Mouse (Mus musculus) midbrain, embryonic 10.5 days (tissue): Measurements from ENCODE around the gene Kdm5b. TPM values are rescaled to one million over a fixed set of nuclear protein-coding genes. Genes with fewer than 3 reads are reported as not detected.

ENCODE experiments used
- DNase-seq: peaks from one replicate; pipeline ENCODE4 v3.0.0-alpha.2; 2017; ENCODE audit warnings: low spot score
- H3K27ac ChIP-seq: fragments of 300-500 bp; sonication (generic); replicated peaks from 2 replicates; pipeline ENCODE4 v1.5.1; 2016; ENCODE audit warnings: mild to moderate bottlenecking
- H3K27me3 ChIP-seq: fragments of 300-500 bp; sonication (generic); 2 replicates; pipeline ENCODE4 v1.6.1; 2016; ENCODE audit warnings: low read depth, mild to moderate bottlenecking; ENCODE audit not compliant: poor library complexity, severe bottlenecking
- H3K36me3 ChIP-seq: fragments of 300-500 bp; sonication (generic); 2 replicates; pipeline ENCODE4 v1.6.1; 2016; ENCODE audit warnings: mild to moderate bottlenecking, moderate library complexity
- H3K4me1 ChIP-seq: fragments of 300-500 bp; sonication (generic); 2 replicates; pipeline ENCODE4 v1.6.1; 2016
- H3K4me3 ChIP-seq: fragments of 300-500 bp; sonication (generic); 2 replicates; pipeline ENCODE4 v1.5.1; 2016; ENCODE audit warnings: mild to moderate bottlenecking, moderate library complexity
- H3K9me3 ChIP-seq: fragments of 300-500 bp; sonication (generic); replicated peaks from 2 replicates; pipeline ENCODE4 v1.6.1; 2016; ENCODE audit warnings: mild to moderate bottlenecking
- WGBS: fragments of 180-500 bp; shearing (Covaris S2); methylation state at CpG from one replicate; pipeline ENCODE4 v1.1.7; 2016; 5-methylcytosine and 5-hydroxymethylcytosine counted together
- polyA plus RNA-seq: library from polyadenylated mRNA; unstranded; fragments of >200 nt; fragmentation: Nextera tagmentation; extraction: Ambion mirVana; gene quantifications from 2 replicates; pipeline ENCODE4 v1.2.1, GENCODE M21; 2016

Kdm5b gene
- polyA plus RNA-seq, 1 experiment from 2014 or later = 60.9 TPM

GRCm38 (mm10) chr1:134645408-134646200 is 85.6 kb downstream of the Kdm5b start:
- H3K36me3 ChIP-seq = no peaks in the 10 kb centered on the region
- no peak overlapping the region for H3K27ac ChIP-seq
- H3K27me3 ChIP-seq = peaks cover 91% of the 10 kb centered on the region
- peaks cover 45% of the 10 kb centered on the region for H3K4me1 ChIP-seq
- peak overlapping the region; percentile 62 for H3K4me3 ChIP-seq
- 18% methylated on average over 16 of the region's 16 CpGs for WGBS
- H3K9me3 ChIP-seq = no peaks in the 10 kb centered on the region
- no peak for DNase-seq

- DNase-seq = peak; percentile 73
- Histone ChIP-seq H3K4me1 (peaks cover 50% of the 10 kb centered on the region), H3K27ac (peak within 1 kb of the TSS; percentile 33; the same call in 1 of the 2 replicates), H3K27me3 (peaks cover 98% of the 10 kb centered on the region), H3K9me3 (no peaks in the 10 kb centered on the region), H3K4me3 (peak within 1 kb of the TSS; percentile 62), H3K36me3 (no peaks in the 10 kb centered on the region)
- under 1% methylated on average over 63 of the region's 63 CpGs for WGBS
These were observed 86.4 kb downstream of the Kdm5b start, which contains the start of gene Syt2 for GRCm38 (mm10) chr1:134646261-134646962. Syt2 (plus strand) TSS chr1:134646677.

GRCm38 (mm10) chr1:134646963-134647282 is 87.0 kb downstream of the Kdm5b start:
- Histone ChIP-seq H3K9me3 (no peaks in the 10 kb centered on the region), H3K27ac (peak overlapping the region; percentile 33; the same call in 1 of the 2 replicates), H3K27me3 (peaks cover 98% of the 10 kb centered on the region), H3K36me3 (no peaks in the 10 kb centered on the region), H3K4me1 (peaks cover 53% of the 10 kb centered on the region), H3K4me3 (peak overlapping the region; percentile 62)
- WGBS = under 1% methylated on average over 28 of the region's 28 CpGs
- no peak for DNase-seq

- no peak for DNase-seq
- Histone ChIP-seq H3K4me1 (peaks cover 52% of the 10 kb centered on the region), H3K27me3 (peaks cover 98% of the 10 kb centered on the region), H3K4me3 (peak overlapping the region; percentile 62; the same call in 1 of the 2 replicates), H3K27ac (no peak overlapping the region), H3K36me3 (no peaks in the 10 kb centered on the region), H3K9me3 (no peaks in the 10 kb centered on the region)
- WGBS = 21% methylated on average over 7 of the region's 7 CpGs
These were observed 87.6 kb downstream of the Kdm5b start for GRCm38 (mm10) chr1:134647591-134647990.

GRCm38 (mm10) chr1:134650816-134651215 is 90.8 kb downstream of the Kdm5b start:
- Histone ChIP-seq H3K36me3 (no peaks in the 10 kb centered on the region), H3K27ac (no peak overlapping the region), H3K27me3 (peaks cover 82% of the 10 kb centered on the region), H3K4me1 (peaks cover 57% of the 10 kb centered on the region), H3K4me3 (no peak overlapping the region), H3K9me3 (no peaks in the 10 kb centered on the region)
- no peak for DNase-seq
- WGBS = 86% methylated on average over 5 of the region's 5 CpGs

- H3K27ac ChIP-seq = no peak overlapping the region
- H3K9me3 ChIP-seq = no peaks in the 10 kb centered on the region
- peaks cover 82% of the 10 kb centered on the region for H3K27me3 ChIP-seq
- no peaks in the 10 kb centered on the region for H3K36me3 ChIP-seq
- 61% methylated on average over 13 of the region's 13 CpGs for WGBS
- no peak overlapping the region for H3K4me3 ChIP-seq
- no peak for DNase-seq
- H3K4me1 ChIP-seq = peaks cover 54% of the 10 kb centered on the region
These were observed 91.4 kb downstream of the Kdm5b start for GRCm38 (mm10) chr1:134651268-134651850.

GRCm38 (mm10) chr1:134651851-134652398 is 92.0 kb downstream of the Kdm5b start:
- Histone ChIP-seq H3K9me3 (no peaks in the 10 kb centered on the region), H3K4me1 (peaks cover 48% of the 10 kb centered on the region), H3K27me3 (peaks cover 82% of the 10 kb centered on the region), H3K36me3 (no peaks in the 10 kb centered on the region), H3K27ac (no peak overlapping the region), H3K4me3 (no peak overlapping the region)
- DNase-seq = no peak
- 43% methylated on average over 4 of the region's 4 CpGs for WGBS

GRCm38 (mm10) chr1:134653603-134654257 is 93.8 kb downstream of the Kdm5b start:
- Histone ChIP-seq H3K9me3 (no peaks in the 10 kb centered on the region), H3K27me3 (peaks cover 67% of the 10 kb centered on the region), H3K27ac (peak overlapping the region; percentile 9; the same call in 1 of the 2 replicates), H3K4me1 (peaks cover 37% of the 10 kb centered on the region), H3K4me3 (peak overlapping the region; percentile 12; the same call in 1 of the 2 replicates), H3K36me3 (no peaks in the 10 kb centered on the region)
- WGBS = 12% methylated on average over 10 of the region's 10 CpGs
- DNase-seq = peak; percentile 30

GRCm38 (mm10) chr1:134658841-134659240 is 98.9 kb downstream of the Kdm5b start:
- peaks cover 19% of the 10 kb centered on the region for H3K27me3 ChIP-seq
- no peak overlapping the region for H3K27ac ChIP-seq
- DNase-seq = no peak
- H3K4me3 ChIP-seq = no peak overlapping the region
- no peaks in the 10 kb centered on the region for H3K9me3 ChIP-seq
- peaks cover 14% of the 10 kb centered on the region for H3K4me1 ChIP-seq
- no peaks in the 10 kb centered on the region for H3K36me3 ChIP-seq
- WGBS = 92% methylated on average over 7 of the region's 7 CpGs

- WGBS = 78% methylated on average over 7 of the region's 7 CpGs
- H3K4me1 ChIP-seq = peaks cover 9% of the 10 kb centered on the region
- no peaks in the 10 kb centered on the region for H3K9me3 ChIP-seq
- DNase-seq = no peak
- H3K27me3 ChIP-seq = 0 out of 2 replicates have a peak, but pooled peaks cover 14% of the 10 kb centered on the region
- H3K36me3 ChIP-seq = no peaks in the 10 kb centered on the region
- H3K4me3 ChIP-seq = no peak overlapping the region
- no peak overlapping the region for H3K27ac ChIP-seq
These were observed 100.2 kb downstream of the Kdm5b start for GRCm38 (mm10) chr1:134660163-134660562.

- H3K27me3 ChIP-seq = no peaks in the 10 kb centered on the region; the same call in 1 of the 2 replicates
- no peak for DNase-seq
- H3K27ac ChIP-seq = peak overlapping the region; percentile 42; the same call in 1 of the 2 replicates
- H3K4me3 ChIP-seq = no peak overlapping the region
- 87% methylated on average over 10 of the region's 10 CpGs for WGBS
- H3K36me3 ChIP-seq = no peaks in the 10 kb centered on the region
- no peaks in the 10 kb centered on the region for H3K9me3 ChIP-seq
- peaks cover 26% of the 10 kb centered on the region for H3K4me1 ChIP-seq
These were observed 111.5 kb downstream of the Kdm5b start for GRCm38 (mm10) chr1:134671234-134672070.
